Mouse (Mus musculus): ENCODE measurements around the gene Armh3. TPM values are rescaled to one million over a fixed set of nuclear protein-coding genes. Genes with fewer than 3 reads are reported as not detected.

Armh3 gene
- polyA plus RNA-seq, 1 experiment from 2014 or later: 13.6 TPM

- H3K9ac ChIP-seq: no peak overlapping the region
- peaks cover 10% of the 10 kb centered on the region for H3K4me1 ChIP-seq (replicated peaks)
- WGBS: 86% methylated on average over 6 of the region's 6 CpGs
- ATAC-seq (ENCODE audit: insufficient number of reproducible peaks, low FRiP score): no peak
- H3K27ac ChIP-seq (ENCODE audit: poor library complexity, severe bottlenecking): no peak overlapping the region
- peaks cover 12% of the 10 kb centered on the region for H3K36me3 ChIP-seq
- no peaks in the 10 kb centered on the region for H3K27me3 ChIP-seq (replicated peaks)
- H3K4me3 ChIP-seq: no peak overlapping the region
- no peaks in the 10 kb centered on the region for H3K9me3 ChIP-seq (replicated peaks)
- no peak overlapping the region for H3K4me2 ChIP-seq
These were observed 90.9 kb downstream of the Armh3 start for GRCm38 (mm10) chr19:45907416-45907815.

GRCm38 (mm10) chr19:45903861-45904260 is 94.4 kb downstream of the Armh3 start:
- WGBS: 62% methylated on average over 3 of the region's 3 CpGs
- H3K4me2 ChIP-seq: no peak overlapping the region
- no peak overlapping the region for H3K27ac ChIP-seq (ENCODE audit: poor library complexity, severe bottlenecking)
- no peaks in the 10 kb centered on the region for H3K27me3 ChIP-seq (replicated peaks)
- no peak overlapping the region for H3K4me3 ChIP-seq
- no peak overlapping the region for H3K9ac ChIP-seq
- no peak for ATAC-seq (ENCODE audit: insufficient number of reproducible peaks, low FRiP score)
- H3K9me3 ChIP-seq (replicated peaks): no peaks in the 10 kb centered on the region
- H3K36me3 ChIP-seq: peaks cover 17% of the 10 kb centered on the region
- peaks cover 12% of the 10 kb centered on the region for H3K4me1 ChIP-seq (replicated peaks)

- no peak overlapping the region for H3K9ac ChIP-seq
- 57% methylated on average over 8 of the region's 8 CpGs for WGBS
- H3K9me3 ChIP-seq (replicated peaks): no peaks in the 10 kb centered on the region
- no peak overlapping the region for H3K4me2 ChIP-seq
- peak overlapping the region; percentile 36 for H3K27ac ChIP-seq (ENCODE audit: poor library complexity, severe bottlenecking)
- no peak overlapping the region for H3K4me3 ChIP-seq
- peaks cover 12% of the 10 kb centered on the region for H3K36me3 ChIP-seq
- H3K27me3 ChIP-seq (replicated peaks): no peaks in the 10 kb centered on the region
- peaks cover 12% of the 10 kb centered on the region for H3K4me1 ChIP-seq (replicated peaks)
- no peak for ATAC-seq (ENCODE audit: insufficient number of reproducible peaks, low FRiP score)
These were observed 95.8 kb downstream of the Armh3 start for GRCm38 (mm10) chr19:45902390-45903035.

GRCm38 (mm10) chr19:45900836-45901235 is 97.5 kb downstream of the Armh3 start:
- no peaks in the 10 kb centered on the region for H3K27me3 ChIP-seq (replicated peaks)
- H3K4me3 ChIP-seq: no peak overlapping the region
- WGBS: 86% methylated on average over 5 of the region's 5 CpGs
- no peak for ATAC-seq (ENCODE audit: insufficient number of reproducible peaks, low FRiP score)
- peaks cover 12% of the 10 kb centered on the region for H3K4me1 ChIP-seq (replicated peaks)
- no peak overlapping the region for H3K27ac ChIP-seq (ENCODE audit: poor library complexity, severe bottlenecking)
- no peak overlapping the region for H3K9ac ChIP-seq
- peaks cover 6% of the 10 kb centered on the region; the same call in 1 of the 2 replicates for H3K36me3 ChIP-seq
- no peaks in the 10 kb centered on the region for H3K9me3 ChIP-seq (replicated peaks)
- no peak overlapping the region for H3K4me2 ChIP-seq

GRCm38 (mm10) chr19:45895726-45896125 is 102.6 kb downstream of the Armh3 start:
- H3K4me1 ChIP-seq (replicated peaks): no peaks in the 10 kb centered on the region
- no peak overlapping the region for H3K4me2 ChIP-seq
- no peak overlapping the region for H3K9ac ChIP-seq
- ATAC-seq (ENCODE audit: insufficient number of reproducible peaks, low FRiP score): no peak
- H3K27ac ChIP-seq (ENCODE audit: poor library complexity, severe bottlenecking): no peak overlapping the region
- no peak overlapping the region for H3K4me3 ChIP-seq
- peaks cover 10% of the 10 kb centered on the region for H3K36me3 ChIP-seq
- WGBS: 95% methylated on average over 1 of the region's 1 CpGs
- no peaks in the 10 kb centered on the region for H3K9me3 ChIP-seq (replicated peaks)
- no peaks in the 10 kb centered on the region for H3K27me3 ChIP-seq (replicated peaks)

GRCm38 (mm10) chr19:45882056-45882455 is 116.2 kb downstream of the Armh3 start:
- ATAC-seq (ENCODE audit: insufficient number of reproducible peaks, low FRiP score): no peak
- peaks cover 3% of the 10 kb centered on the region; the same call in 1 of the 2 replicates for H3K4me1 ChIP-seq (replicated peaks)
- no peaks in the 10 kb centered on the region for H3K9me3 ChIP-seq (replicated peaks)
- H3K27me3 ChIP-seq (replicated peaks): no peaks in the 10 kb centered on the region
- 67% methylated on average over 3 of the region's 3 CpGs for WGBS
- H3K4me2 ChIP-seq: no peak overlapping the region
- H3K9ac ChIP-seq: no peak overlapping the region
- H3K27ac ChIP-seq (ENCODE audit: poor library complexity, severe bottlenecking): no peak overlapping the region
- H3K4me3 ChIP-seq: no peak overlapping the region
- H3K36me3 ChIP-seq: peaks cover 13% of the 10 kb centered on the region; the same call in 1 of the 2 replicates

GRCm38 (mm10) chr19:45873320-45873719 is 125.0 kb downstream of the Armh3 start:
- H3K27ac ChIP-seq (ENCODE audit: poor library complexity, severe bottlenecking): no peak overlapping the region
- H3K27me3 ChIP-seq (replicated peaks): no peaks in the 10 kb centered on the region
- H3K9ac ChIP-seq: no peak overlapping the region
- H3K4me2 ChIP-seq: no peak overlapping the region
- H3K9me3 ChIP-seq (replicated peaks): no peaks in the 10 kb centered on the region
- peaks cover 2% of the 10 kb centered on the region; the same call in 1 of the 2 replicates for H3K36me3 ChIP-seq
- no peak for ATAC-seq (ENCODE audit: insufficient number of reproducible peaks, low FRiP score)
- no peak overlapping the region for H3K4me3 ChIP-seq
- 12% methylated on average over 1 of the region's 1 CpGs for WGBS
- H3K4me1 ChIP-seq (replicated peaks): peaks cover 25% of the 10 kb centered on the region

- no peak overlapping the region for H3K4me3 ChIP-seq
- H3K4me2 ChIP-seq: 0 out of 2 replicates have a peak overlapping the region, but pooled peaks have one; percentile 26
- no peaks in the 10 kb centered on the region for H3K27me3 ChIP-seq (replicated peaks)
- ATAC-seq (ENCODE audit: insufficient number of reproducible peaks, low FRiP score): no peak
- no peaks in the 10 kb centered on the region for H3K9me3 ChIP-seq (replicated peaks)
- peaks cover 20% of the 10 kb centered on the region for H3K4me1 ChIP-seq (replicated peaks)
- H3K27ac ChIP-seq (ENCODE audit: poor library complexity, severe bottlenecking): peak overlapping the region; percentile 32; the same call in 1 of the 2 replicates
- no peak overlapping the region for H3K9ac ChIP-seq
- 36% methylated on average over 8 of the region's 8 CpGs for WGBS
- H3K36me3 ChIP-seq: no peaks in the 10 kb centered on the region
These were observed 142.9 kb downstream of the Armh3 start for GRCm38 (mm10) chr19:45855284-45855920.

GRCm38 (mm10) chr19:45854521-45854920 is 143.8 kb downstream of the Armh3 start:
- no peaks in the 10 kb centered on the region for H3K36me3 ChIP-seq
- H3K4me2 ChIP-seq: peak overlapping the region; percentile 43
- H3K9ac ChIP-seq: no peak overlapping the region
- ATAC-seq (ENCODE audit: insufficient number of reproducible peaks, low FRiP score): no peak
- no peaks in the 10 kb centered on the region for H3K27me3 ChIP-seq (replicated peaks)
- no peak overlapping the region for H3K4me3 ChIP-seq
- H3K4me1 ChIP-seq (replicated peaks): peaks cover 20% of the 10 kb centered on the region
- no peaks in the 10 kb centered on the region for H3K9me3 ChIP-seq (replicated peaks)
- H3K27ac ChIP-seq (ENCODE audit: poor library complexity, severe bottlenecking): peak overlapping the region; percentile 20; the same call in 1 of the 2 replicates
- WGBS: 48% methylated on average over 7 of the region's 7 CpGs

GRCm38 (mm10) chr19:45847733-45848093 is 150.6 kb downstream of the Armh3 start:
- Histone ChIP-seq H3K27ac (ENCODE audit: poor library complexity, severe bottlenecking) (no peak overlapping the region), H3K9me3 (replicated peaks) (no peaks in the 10 kb centered on the region), H3K9ac (no peak overlapping the region), H3K36me3 (no peaks in the 10 kb centered on the region), H3K27me3 (replicated peaks) (no peaks in the 10 kb centered on the region), H3K4me1 (replicated peaks) (peaks cover 12% of the 10 kb centered on the region), H3K4me2 (no peak overlapping the region), H3K4me3 (no peak overlapping the region)
- WGBS: 81% methylated on average over 4 of the region's 4 CpGs
- ATAC-seq (ENCODE audit: insufficient number of reproducible peaks, low FRiP score): no peak

- Histone ChIP-seq H3K4me3 (no peak overlapping the region), H3K27ac (ENCODE audit: poor library complexity, severe bottlenecking) (no peak overlapping the region), H3K9me3 (replicated peaks) (no peaks in the 10 kb centered on the region), H3K4me2 (no peak overlapping the region), H3K27me3 (replicated peaks) (no peaks in the 10 kb centered on the region), H3K4me1 (replicated peaks) (peaks cover 12% of the 10 kb centered on the region), H3K36me3 (no peaks in the 10 kb centered on the region), H3K9ac (no peak overlapping the region)
- 95% methylated on average over 3 of the region's 3 CpGs for WGBS
- no peak for ATAC-seq (ENCODE audit: insufficient number of reproducible peaks, low FRiP score)
These were observed 151.1 kb downstream of the Armh3 start for GRCm38 (mm10) chr19:45847016-45847732.
